Mouse (Mus musculus): ENCODE data around the gene Ttc39d. TPM values are rescaled to one million over a fixed set of nuclear protein-coding genes. Genes with fewer than 3 reads are reported as not detected.

Ttc39d gene
- polyA plus RNA-seq, 1 experiment from 2014 or later: not detected

- no peaks in the 10 kb centered on the region for H3K4me1 ChIP-seq (replicated peaks)
- H3K27ac ChIP-seq: no peak overlapping the region
- H3K36me3 ChIP-seq: peaks cover 24% of the 10 kb centered on the region
- no peak overlapping the region for H3K4me3 ChIP-seq (replicated peaks)
- no peaks in the 10 kb centered on the region for H3K9me3 ChIP-seq
- H3K27me3 ChIP-seq: no peaks in the 10 kb centered on the region
- H3K9ac ChIP-seq (replicated peaks): no peak overlapping the region
- no peak overlapping the region for H3K4me2 ChIP-seq
- WGBS: 92% methylated on average over 5 of the region's 5 CpGs
- ATAC-seq (ENCODE audit: insufficient number of reproducible peaks, insufficient read depth, low FRiP score, low TSS enrichment, low read depth): no peak
Observed at GRCm38 (mm10) chr17:80233844-80234243, 26.6 kb downstream of the Ttc39d start.

GRCm38 (mm10) chr17:80234376-80234775 is 27.1 kb downstream of the Ttc39d start:
- H3K4me2 ChIP-seq: no peak overlapping the region
- no peak overlapping the region for H3K9ac ChIP-seq (replicated peaks)
- H3K27ac ChIP-seq: no peak overlapping the region
- H3K9me3 ChIP-seq: no peaks in the 10 kb centered on the region
- H3K4me1 ChIP-seq (replicated peaks): no peaks in the 10 kb centered on the region
- ATAC-seq (ENCODE audit: insufficient number of reproducible peaks, insufficient read depth, low FRiP score, low TSS enrichment, low read depth): no peak
- no peaks in the 10 kb centered on the region for H3K27me3 ChIP-seq
- H3K4me3 ChIP-seq (replicated peaks): no peak overlapping the region
- WGBS: 88% methylated on average over 7 of the region's 7 CpGs
- H3K36me3 ChIP-seq: peaks cover 24% of the 10 kb centered on the region

GRCm38 (mm10) chr17:80235477-80235876 is 28.2 kb downstream of the Ttc39d start:
- H3K4me3 ChIP-seq (replicated peaks): no peak overlapping the region
- no peaks in the 10 kb centered on the region for H3K4me1 ChIP-seq (replicated peaks)
- peaks cover 34% of the 10 kb centered on the region for H3K36me3 ChIP-seq
- no peak for ATAC-seq (ENCODE audit: insufficient number of reproducible peaks, insufficient read depth, low FRiP score, low TSS enrichment, low read depth)
- H3K27ac ChIP-seq: no peak overlapping the region
- no peaks in the 10 kb centered on the region for H3K27me3 ChIP-seq
- H3K9ac ChIP-seq (replicated peaks): no peak overlapping the region
- H3K4me2 ChIP-seq: no peak overlapping the region
- WGBS: 87% methylated on average over 3 of the region's 3 CpGs
- H3K9me3 ChIP-seq: no peaks in the 10 kb centered on the region

GRCm38 (mm10) chr17:80236805-80237204 is 29.5 kb downstream of the Ttc39d start:
- H3K36me3 ChIP-seq: peaks cover 45% of the 10 kb centered on the region
- H3K4me1 ChIP-seq (replicated peaks): no peaks in the 10 kb centered on the region
- H3K9ac ChIP-seq (replicated peaks): no peak overlapping the region
- WGBS: 98% methylated on average over 3 of the region's 3 CpGs
- H3K9me3 ChIP-seq: no peaks in the 10 kb centered on the region
- no peak for ATAC-seq (ENCODE audit: insufficient number of reproducible peaks, insufficient read depth, low FRiP score, low TSS enrichment, low read depth)
- no peaks in the 10 kb centered on the region for H3K27me3 ChIP-seq
- no peak overlapping the region for H3K4me2 ChIP-seq
- H3K4me3 ChIP-seq (replicated peaks): no peak overlapping the region
- H3K27ac ChIP-seq: no peak overlapping the region

GRCm38 (mm10) chr17:80237475-80237874 is 30.2 kb downstream of the Ttc39d start:
- Histone ChIP-seq H3K36me3 (peaks cover 51% of the 10 kb centered on the region), H3K4me2 (no peak overlapping the region), H3K9ac (replicated peaks) (no peak overlapping the region), H3K9me3 (no peaks in the 10 kb centered on the region), H3K4me3 (replicated peaks) (no peak overlapping the region), H3K27ac (no peak overlapping the region), H3K4me1 (replicated peaks) (no peaks in the 10 kb centered on the region), H3K27me3 (no peaks in the 10 kb centered on the region)
- ATAC-seq (ENCODE audit: insufficient number of reproducible peaks, insufficient read depth, low FRiP score, low TSS enrichment, low read depth): no peak
- 95% methylated on average over 5 of the region's 5 CpGs for WGBS

- H3K4me2 ChIP-seq: no peak overlapping the region
- H3K4me1 ChIP-seq (replicated peaks): no peaks in the 10 kb centered on the region
- H3K4me3 ChIP-seq (replicated peaks): no peak overlapping the region
- no peak overlapping the region for H3K9ac ChIP-seq (replicated peaks)
- H3K36me3 ChIP-seq: peaks cover 92% of the 10 kb centered on the region
- no peak for ATAC-seq (ENCODE audit: insufficient number of reproducible peaks, insufficient read depth, low FRiP score, low TSS enrichment, low read depth)
- no peaks in the 10 kb centered on the region for H3K9me3 ChIP-seq
- 87% methylated on average over 9 of the region's 9 CpGs for WGBS
- H3K27me3 ChIP-seq: no peaks in the 10 kb centered on the region
- H3K27ac ChIP-seq: no peak overlapping the region
Observed at GRCm38 (mm10) chr17:80241594-80241993, 34.3 kb downstream of the Ttc39d start.

GRCm38 (mm10) chr17:80243116-80243515 is 35.9 kb downstream of the Ttc39d start:
- no peak for ATAC-seq (ENCODE audit: insufficient number of reproducible peaks, insufficient read depth, low FRiP score, low TSS enrichment, low read depth)
- H3K9ac ChIP-seq (replicated peaks): no peak overlapping the region
- 59% methylated on average over 13 of the region's 13 CpGs for WGBS
- no peaks in the 10 kb centered on the region for H3K9me3 ChIP-seq
- no peaks in the 10 kb centered on the region for H3K27me3 ChIP-seq
- H3K27ac ChIP-seq: no peak overlapping the region
- H3K4me2 ChIP-seq: no peak overlapping the region
- no peak overlapping the region for H3K4me3 ChIP-seq (replicated peaks)
- H3K4me1 ChIP-seq (replicated peaks): no peaks in the 10 kb centered on the region
- H3K36me3 ChIP-seq: peaks cover 96% of the 10 kb centered on the region

- ATAC-seq (ENCODE audit: insufficient number of reproducible peaks, insufficient read depth, low FRiP score, low TSS enrichment, low read depth): no peak
- 90% methylated on average over 13 of the region's 13 CpGs for WGBS
Observed at GRCm38 (mm10) chr17:80252757-80253525, 45.7 kb downstream of the Ttc39d start.

GRCm38 (mm10) chr17:80254421-80254820 is 47.2 kb downstream of the Ttc39d start:
- WGBS: 95% methylated on average over 5 of the region's 5 CpGs
- Histone ChIP-seq H3K4me2 (no peak overlapping the region), H3K27me3 (no peaks in the 10 kb centered on the region), H3K9me3 (no peaks in the 10 kb centered on the region), H3K9ac (replicated peaks) (no peak overlapping the region), H3K27ac (no peak overlapping the region), H3K36me3 (peaks cover 98% of the 10 kb centered on the region), H3K4me3 (replicated peaks) (no peak overlapping the region), H3K4me1 (replicated peaks) (no peaks in the 10 kb centered on the region)
- ATAC-seq (ENCODE audit: insufficient number of reproducible peaks, insufficient read depth, low FRiP score, low TSS enrichment, low read depth): no peak

More at GRCm38 (mm10) chr17:80252757-80253525, 45.7 kb downstream of the Ttc39d start:
- Histone ChIP-seq H3K4me2 (no peak overlapping the region), H3K27ac (no peak overlapping the region), H3K27me3 (no peaks in the 10 kb centered on the region), H3K36me3 (peaks cover 98% of the 10 kb centered on the region), H3K4me1 (replicated peaks) (no peaks in the 10 kb centered on the region), H3K4me3 (replicated peaks) (no peak overlapping the region), H3K9ac (replicated peaks) (no peak overlapping the region), H3K9me3 (no peaks in the 10 kb centered on the region)

- Histone ChIP-seq H3K4me3 (replicated peaks) (no peak overlapping the region), H3K27me3 (no peaks in the 10 kb centered on the region), H3K9ac (replicated peaks) (no peak overlapping the region), H3K4me1 (replicated peaks) (no peaks in the 10 kb centered on the region), H3K4me2 (no peak overlapping the region), H3K27ac (no peak overlapping the region), H3K36me3 (peaks cover 97% of the 10 kb centered on the region), H3K9me3 (no peaks in the 10 kb centered on the region)
- WGBS: 42% methylated on average over 13 of the region's 13 CpGs
- no peak for ATAC-seq (ENCODE audit: insufficient number of reproducible peaks, insufficient read depth, low FRiP score, low TSS enrichment, low read depth)
Observed at GRCm38 (mm10) chr17:80255208-80255607, 47.9 kb downstream of the Ttc39d start.

GRCm38 (mm10) chr17:80267065-80267464 is 59.8 kb downstream of the Ttc39d start:
- no peaks in the 10 kb centered on the region for H3K27me3 ChIP-seq
- no peaks in the 10 kb centered on the region for H3K4me1 ChIP-seq (replicated peaks)
- H3K27ac ChIP-seq: no peak overlapping the region
- no peaks in the 10 kb centered on the region for H3K9me3 ChIP-seq
- WGBS: 93% methylated on average over 4 of the region's 4 CpGs
- no peak for ATAC-seq (ENCODE audit: insufficient number of reproducible peaks, insufficient read depth, low FRiP score, low TSS enrichment, low read depth)
- H3K4me3 ChIP-seq (replicated peaks): no peak overlapping the region
- no peak overlapping the region for H3K9ac ChIP-seq (replicated peaks)
- no peak overlapping the region for H3K4me2 ChIP-seq
- peaks cover 94% of the 10 kb centered on the region for H3K36me3 ChIP-seq
